In the genomic region with DNA sequence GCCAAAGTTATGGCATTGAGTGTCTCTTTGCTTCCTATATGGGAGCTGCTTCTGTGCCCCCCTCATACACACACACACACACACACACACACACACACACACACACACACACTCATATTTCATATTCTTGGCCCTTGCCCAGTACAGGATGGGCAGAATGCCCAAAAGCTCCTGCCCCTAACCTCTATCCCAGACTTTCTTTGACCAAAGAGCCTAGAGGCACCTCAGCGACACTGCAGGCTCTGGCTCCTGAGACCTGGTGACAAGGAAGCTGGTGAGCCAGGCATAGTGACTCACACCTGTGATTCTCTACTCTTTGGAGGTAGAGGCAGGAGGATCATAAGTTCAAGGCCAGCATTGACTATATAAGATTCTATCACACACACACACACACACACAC, we compare ENCODE assay signal across 8 mouse cellular contexts. TPM values are rescaled to one million over a fixed set of nuclear protein-coding genes. Genes with fewer than 3 reads are reported as not detected.
DNase-seq lines count a peak whose midpoint lies in the region; ATAC-seq and TF ChIP-seq lines count a peak whose summit lies in the region.
"Had no signal": no experiment of that assay in that cellular context is flagged by ENCODE, and none has a peak within 500 bp of the region (broad histone marks: within the 10 kb centered on the region; RNA-seq: fewer than 3 reads in every experiment).

No protein-coding gene starts in this region.

- WGBS in lung, embryonic 14.5 days, result 55% methylated on average over 1 of the region's 1 CpGs
- 42% methylated on average over 1 of the region's 1 CpGs for WGBS in embryonic facial prominence, embryonic 15.5 days
- WGBS in stomach, embryonic 16.5 days, result 62% methylated on average over 1 of the region's 1 CpGs

- no peak overlapping the region for H3K9ac ChIP-seq in lung, embryonic 14.5 days
- H3K9ac ChIP-seq in embryonic facial prominence, embryonic 15.5 days, result no peak overlapping the region
- no peak overlapping the region for H3K9ac ChIP-seq in stomach, embryonic 16.5 days (ENCODE audit: low read length)
- H3K9ac ChIP-seq: liver, embryonic 15.5 days had no signal

- no peak overlapping the region; the same call in 1 of the 2 replicates for H3K4me2 ChIP-seq in lung, embryonic 14.5 days
- H3K4me2 ChIP-seq in embryonic facial prominence, embryonic 15.5 days (replicated peaks), result peak overlapping the region; percentile 19; the same call in 1 of the 2 replicates
- H3K4me2 ChIP-seq in stomach, embryonic 16.5 days (ENCODE audit: low read depth, low read length), result 0 out of 2 replicates have a peak overlapping the region, but pooled peaks have one; percentile 5

- H3K36me3 ChIP-seq in lung, embryonic 14.5 days (ENCODE audit: insufficient read depth), result peaks cover 8% of the 10 kb centered on the region; the same call in 1 of the 2 replicates
- H3K36me3 ChIP-seq in embryonic facial prominence, embryonic 15.5 days, result peaks cover 20% of the 10 kb centered on the region
- no peaks in the 10 kb centered on the region for H3K36me3 ChIP-seq in stomach, embryonic 16.5 days (ENCODE audit: control insufficient read depth, insufficient read depth, low read length)
- H3K36me3 ChIP-seq: liver, embryonic 15.5 days had no signal

- no peaks in the 10 kb centered on the region for H3K9me3 ChIP-seq in lung, embryonic 14.5 days (ENCODE audit: low read depth, low read length)
- H3K9me3 ChIP-seq in embryonic facial prominence, embryonic 15.5 days (replicated peaks), result no peaks in the 10 kb centered on the region
- H3K9me3 ChIP-seq in stomach, embryonic 16.5 days (replicated peaks; ENCODE audit: control insufficient read depth, low read length), result no peaks in the 10 kb centered on the region
- H3K9me3 ChIP-seq: liver, embryonic 15.5 days had no signal

- peak; percentile 37 for DNase-seq in lung, embryonic 14.5 days
- DNase-seq in lung, postnatal 25 days (ENCODE audit: low spot score), result no peak
- DNase-seq in induced T-regulatory cell, adult 2 months (ENCODE audit: low read depth), result peak; percentile 50
- DNase-seq in frontal cortex, postnatal 36 days (ENCODE audit: low spot score in 2 of 2), result no peak
- DNase-seq in cerebellum, adult 11-12 months, result no peak

- no peak for TF ChIP-seq CTCF in lung, embryonic 14.5 days (IDR thresholded peaks at IDR 0.05; ENCODE audit: low read depth)

- no peaks in the 10 kb centered on the region for H3K27me3 ChIP-seq in lung, embryonic 14.5 days (ENCODE audit: insufficient read depth, low read length)
- H3K27me3 ChIP-seq in embryonic facial prominence, embryonic 15.5 days, result no peaks in the 10 kb centered on the region
- H3K27me3 ChIP-seq in stomach, embryonic 16.5 days (ENCODE audit: control insufficient read depth, insufficient read depth, low read length), result no peaks in the 10 kb centered on the region

- no peak for ATAC-seq in lung, embryonic 14.5 days (ENCODE audit: insufficient read depth)
- ATAC-seq in embryonic facial prominence, embryonic 15.5 days (ENCODE audit: insufficient number of reproducible peaks, low FRiP score, low TSS enrichment, low read depth), result no peak
- no peak for ATAC-seq in stomach, embryonic 16.5 days (ENCODE audit: insufficient read depth, low FRiP score)

- no peak overlapping the region for H3K27ac ChIP-seq in lung, embryonic 14.5 days (ENCODE audit: low read depth)
- H3K27ac ChIP-seq in embryonic facial prominence, embryonic 15.5 days (replicated peaks), result peak overlapping the region; percentile 60
- H3K27ac ChIP-seq in stomach, embryonic 16.5 days (ENCODE audit: low read length), result no peak overlapping the region
- H3K27ac ChIP-seq: liver, embryonic 15.5 days had no signal

- peaks cover 15% of the 10 kb centered on the region for H3K4me1 ChIP-seq in lung, embryonic 14.5 days (ENCODE audit: insufficient read depth)
- H3K4me1 ChIP-seq in embryonic facial prominence, embryonic 15.5 days, result peaks cover 46% of the 10 kb centered on the region
- peaks cover 23% of the 10 kb centered on the region for H3K4me1 ChIP-seq in stomach, embryonic 16.5 days (ENCODE audit: control insufficient read depth, insufficient read depth, low read length)

- H3K4me3 ChIP-seq in lung, embryonic 14.5 days (ENCODE audit: low read depth, low read length), result no peak overlapping the region
- peak overlapping the region; percentile 88; the same call in 1 of the 2 replicates for H3K4me3 ChIP-seq in embryonic facial prominence, embryonic 15.5 days (replicated peaks)
- H3K4me3 ChIP-seq in stomach, embryonic 16.5 days (replicated peaks; ENCODE audit: low read length), result no peak overlapping the region

RNA-seq across cellular contexts. Expression of gene Cacnb1, which starts 2.1 kb away (rescaled TPM):
- polyA plus RNA-seq in lung, embryonic 14.5 days (2014; fragmentation: Nextera tagmentation; extraction: Ambion mirVana), result 5.4 and 5.5 TPM in 2 replicates
- 21.3 and 22.0 TPM in 2 replicates for polyA plus RNA-seq in embryonic facial prominence, embryonic 15.5 days (2015; fragmentation: Nextera tagmentation; extraction: Ambion mirVana)
- polyA plus RNA-seq in stomach, embryonic 16.5 days (2015; fragmentation: Nextera tagmentation; extraction: Ambion mirVana), result 7.0 and 12.1 TPM in 2 replicates

RNA-seq across cellular contexts. Expression of gene Rpl19, which starts 5.8 kb away (rescaled TPM):
- 1,155 and 1,171 TPM in 2 replicates for polyA plus RNA-seq in lung, embryonic 14.5 days (2014; fragmentation: Nextera tagmentation; extraction: Ambion mirVana)
- 1,021 and 1,069 TPM in 2 replicates for polyA plus RNA-seq in embryonic facial prominence, embryonic 15.5 days (2015; fragmentation: Nextera tagmentation; extraction: Ambion mirVana)
- polyA plus RNA-seq in stomach, embryonic 16.5 days (2015; fragmentation: Nextera tagmentation; extraction: Ambion mirVana), result 825 and 942 TPM in 2 replicates

RNA-seq across cellular contexts. Expression of gene Arl5c, which starts 24.7 kb away (rescaled TPM):
- 11.4 and 11.5 TPM in 2 replicates for polyA plus RNA-seq in lung, embryonic 14.5 days (2014; fragmentation: Nextera tagmentation; extraction: Ambion mirVana)
- polyA plus RNA-seq in embryonic facial prominence, embryonic 15.5 days (2015; fragmentation: Nextera tagmentation; extraction: Ambion mirVana), result 13.0 and 14.7 TPM in 2 replicates
- 10.5 and 11.8 TPM in 2 replicates for polyA plus RNA-seq in stomach, embryonic 16.5 days (2015; fragmentation: Nextera tagmentation; extraction: Ambion mirVana)

RNA-seq across cellular contexts. Expression of gene Stac2, which starts 32.6 kb away (rescaled TPM):
- polyA plus RNA-seq in lung, embryonic 14.5 days (2014; fragmentation: Nextera tagmentation; extraction: Ambion mirVana), result 0.05 and 0.14 TPM in 2 replicates
- polyA plus RNA-seq in embryonic facial prominence, embryonic 15.5 days (2015; fragmentation: Nextera tagmentation; extraction: Ambion mirVana), result 0.25 and 0.55 TPM in 2 replicates
- polyA plus RNA-seq in stomach, embryonic 16.5 days (2015; fragmentation: Nextera tagmentation; extraction: Ambion mirVana), result 0.25 and 0.47 TPM in 2 replicates

RNA-seq across cellular contexts. Expression of gene Plxdc1, which starts 34.5 kb away (rescaled TPM):
- polyA plus RNA-seq in lung, embryonic 14.5 days (2014; fragmentation: Nextera tagmentation; extraction: Ambion mirVana), result 0.53 and 0.64 TPM in 2 replicates
- 2.3 TPM in 2 replicates for polyA plus RNA-seq in embryonic facial prominence, embryonic 15.5 days (2015; fragmentation: Nextera tagmentation; extraction: Ambion mirVana)
- polyA plus RNA-seq in stomach, embryonic 16.5 days (2015; fragmentation: Nextera tagmentation; extraction: Ambion mirVana), result 0.72 and 1.0 TPM in 2 replicates

Comparison
In these comparisons a context has a peak if more than half of its experiments do, and no peak if none do; other contexts are left out.
1. DNase-seq: peak in lung, embryonic 14.5 days (single experiment) and induced T-regulatory cell, adult 2 months (single experiment); none in lung, postnatal 25 days (single experiment), frontal cortex, postnatal 36 days (0 of 2) and cerebellum, adult 11-12 months (single experiment).